ENCODE assay signal across 20 mouse cellular contexts in the genomic region with DNA sequence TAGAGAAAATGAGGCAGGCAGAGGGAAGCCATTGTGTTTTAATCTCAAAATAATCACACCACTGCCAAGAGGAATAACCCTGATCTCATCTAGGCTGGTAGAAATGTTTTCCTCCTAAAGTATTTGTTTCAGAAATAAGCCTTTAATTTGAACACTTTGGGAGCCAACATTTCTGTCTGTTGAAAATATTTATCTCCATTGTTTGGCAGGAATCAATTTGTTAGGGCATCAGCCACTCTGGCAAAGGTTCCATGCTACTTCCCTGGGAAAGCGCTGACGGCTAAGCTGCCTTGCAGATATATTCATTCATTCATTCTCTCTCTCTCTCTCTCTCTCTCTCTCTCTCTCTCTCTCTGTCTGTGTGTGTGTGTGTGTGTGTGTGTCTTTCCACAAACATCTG.
DNase-seq lines count a peak whose midpoint lies in the region; ATAC-seq lines count a peak whose summit lies in the region.
"Had no signal": no experiment of that assay in that cellular context is flagged by ENCODE, and none has a peak within 500 bp of the region (broad histone marks: within the 10 kb centered on the region; RNA-seq: fewer than 3 reads in every experiment).

No protein-coding gene starts in this region.

- H3K4me1 ChIP-seq in forebrain, embryonic 13.5 days = peaks cover 39% of the 10 kb centered on the region
- peaks cover 38% of the 10 kb centered on the region for H3K4me1 ChIP-seq in forebrain, embryonic 15.5 days
- H3K4me1 ChIP-seq in midbrain, embryonic 14.5 days (ENCODE audit: control insufficient read depth, insufficient read depth, low read length) = peaks cover 10% of the 10 kb centered on the region
- peaks cover 28% of the 10 kb centered on the region for H3K4me1 ChIP-seq in midbrain, embryonic 15.5 days

- H3K9ac ChIP-seq in forebrain, embryonic 13.5 days = no peak overlapping the region
- no peak overlapping the region for H3K9ac ChIP-seq in forebrain, embryonic 15.5 days (replicated peaks)
- H3K9ac ChIP-seq in midbrain, embryonic 14.5 days (replicated peaks; ENCODE audit: low read length) = no peak overlapping the region
- no peak overlapping the region for H3K9ac ChIP-seq in midbrain, embryonic 15.5 days
- H3K9ac ChIP-seq: embryonic facial prominence, embryonic 12.5 days had no signal

- no peaks in the 10 kb centered on the region for H3K36me3 ChIP-seq in forebrain, embryonic 13.5 days (ENCODE audit: poor library complexity, severe bottlenecking)
- H3K36me3 ChIP-seq in forebrain, embryonic 15.5 days = no peaks in the 10 kb centered on the region
- H3K36me3 ChIP-seq in midbrain, embryonic 14.5 days (ENCODE audit: control insufficient read depth, insufficient read depth, low read length) = no peaks in the 10 kb centered on the region
- no peaks in the 10 kb centered on the region for H3K36me3 ChIP-seq in midbrain, embryonic 15.5 days (replicated peaks)
- H3K36me3 ChIP-seq: embryonic facial prominence, embryonic 10.5 days; embryonic facial prominence, embryonic 12.5 days; G1E had no signal

- no peak overlapping the region for H3K4me2 ChIP-seq in forebrain, embryonic 13.5 days
- H3K4me2 ChIP-seq in forebrain, embryonic 15.5 days (replicated peaks) = no peak overlapping the region
- H3K4me2 ChIP-seq in midbrain, embryonic 14.5 days (ENCODE audit: low read length) = no peak overlapping the region
- H3K4me2 ChIP-seq in midbrain, embryonic 15.5 days = no peak overlapping the region
- H3K4me2 ChIP-seq: embryonic facial prominence, embryonic 12.5 days had no signal

- peak; percentile 24 for DNase-seq in midbrain, embryonic 14.5 days
- DNase-seq in thymus, postnatal 10 days (ENCODE audit: low spot score in 2 of 2) = no peak
- DNase-seq: adrenal gland, adult 8-10 months; adrenal gland, postnatal 14 days; adrenal gland, postnatal 36 days; B cell, adult 2 months; cerebellum, adult 11-12 months; cerebellum, adult 2 months; cerebellum, adult 9-10 months; cerebellum, postnatal 10 days; cerebellum, postnatal 25 days had no signal

- peak overlapping the region; percentile 7; the same call in 1 of the 2 replicates for H3K27ac ChIP-seq in forebrain, embryonic 13.5 days
- H3K27ac ChIP-seq in forebrain, embryonic 15.5 days (replicated peaks) = no peak overlapping the region
- no peak overlapping the region for H3K27ac ChIP-seq in midbrain, embryonic 14.5 days (replicated peaks; ENCODE audit: low read depth, low read length)
- H3K27ac ChIP-seq in midbrain, embryonic 15.5 days = no peak overlapping the region
- H3K27ac ChIP-seq: embryonic facial prominence, embryonic 10.5 days; embryonic facial prominence, embryonic 12.5 days had no signal

- no peak overlapping the region for H3K4me3 ChIP-seq in forebrain, embryonic 13.5 days
- H3K4me3 ChIP-seq in forebrain, embryonic 15.5 days = no peak overlapping the region
- H3K4me3 ChIP-seq in midbrain, embryonic 14.5 days (replicated peaks; ENCODE audit: low read depth, low read length) = no peak overlapping the region
- H3K4me3 ChIP-seq in midbrain, embryonic 15.5 days = no peak overlapping the region
- H3K4me3 ChIP-seq: embryonic facial prominence, embryonic 10.5 days; embryonic facial prominence, embryonic 12.5 days had no signal

- ATAC-seq in forebrain, embryonic 13.5 days = no peak
- ATAC-seq in forebrain, embryonic 15.5 days (replicated peaks) = no peak
- ATAC-seq in midbrain, embryonic 14.5 days (ENCODE audit: low FRiP score, low TSS enrichment) = no peak
- ATAC-seq in midbrain, embryonic 15.5 days (replicated peaks) = no peak
- ATAC-seq: CD4-positive, CD25-positive, alpha-beta regulatory T cell, adult 4 months; forebrain, embryonic 16.5 days had no signal

- H3K9me3 ChIP-seq in forebrain, embryonic 13.5 days (replicated peaks) = no peaks in the 10 kb centered on the region
- H3K9me3 ChIP-seq in forebrain, embryonic 15.5 days = no peaks in the 10 kb centered on the region
- no peaks in the 10 kb centered on the region for H3K9me3 ChIP-seq in midbrain, embryonic 14.5 days (ENCODE audit: control insufficient read depth, low read length)
- no peaks in the 10 kb centered on the region for H3K9me3 ChIP-seq in midbrain, embryonic 15.5 days
- H3K9me3 ChIP-seq: embryonic facial prominence, embryonic 10.5 days; embryonic facial prominence, embryonic 12.5 days; G1E had no signal

- 73% methylated on average over 2 of the region's 2 CpGs for WGBS in forebrain, embryonic 13.5 days
- WGBS in forebrain, embryonic 15.5 days = 42% methylated on average over 2 of the region's 2 CpGs
- 62% methylated on average over 2 of the region's 2 CpGs for WGBS in midbrain, embryonic 14.5 days
- WGBS in midbrain, embryonic 15.5 days = 49% methylated on average over 2 of the region's 2 CpGs

- no peaks in the 10 kb centered on the region for H3K27me3 ChIP-seq in forebrain, embryonic 13.5 days
- no peaks in the 10 kb centered on the region for H3K27me3 ChIP-seq in forebrain, embryonic 15.5 days
- no peaks in the 10 kb centered on the region for H3K27me3 ChIP-seq in midbrain, embryonic 14.5 days (ENCODE audit: control insufficient read depth, insufficient read depth, low read length)
- H3K27me3 ChIP-seq in midbrain, embryonic 15.5 days (replicated peaks) = no peaks in the 10 kb centered on the region
- H3K27me3 ChIP-seq: CH12.LX had no signal
